Mouse (Mus musculus): ENCODE results near the gene Cct2.
"Not testable (repeated sequence)": the region's sequence is repeated elsewhere in the genome, so short reads cannot be mapped to it uniquely, and the experiment has no call there.

Cct2 gene

DNA sequence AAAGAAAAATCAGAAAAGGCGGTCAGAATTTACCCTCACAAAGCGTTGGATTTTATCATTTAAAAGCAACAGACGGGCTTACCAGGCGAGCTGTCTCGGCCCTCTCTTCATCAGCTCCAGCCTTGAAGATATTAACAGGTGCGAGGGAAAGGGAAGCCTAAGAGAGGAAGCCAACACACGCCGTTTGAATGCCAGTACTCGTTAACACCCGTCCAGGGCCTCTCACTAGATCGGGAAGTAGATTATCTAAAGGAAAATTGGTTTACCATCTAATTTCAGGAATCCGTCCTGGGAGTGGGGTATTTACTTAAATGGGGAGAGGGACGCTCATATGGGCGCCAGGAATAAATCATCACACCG lies 740 bp downstream of the Cct2 start:
- no peak for DNase-seq (ENCODE audit: extremely low read depth, insufficient read length, low spot score)

DNA sequence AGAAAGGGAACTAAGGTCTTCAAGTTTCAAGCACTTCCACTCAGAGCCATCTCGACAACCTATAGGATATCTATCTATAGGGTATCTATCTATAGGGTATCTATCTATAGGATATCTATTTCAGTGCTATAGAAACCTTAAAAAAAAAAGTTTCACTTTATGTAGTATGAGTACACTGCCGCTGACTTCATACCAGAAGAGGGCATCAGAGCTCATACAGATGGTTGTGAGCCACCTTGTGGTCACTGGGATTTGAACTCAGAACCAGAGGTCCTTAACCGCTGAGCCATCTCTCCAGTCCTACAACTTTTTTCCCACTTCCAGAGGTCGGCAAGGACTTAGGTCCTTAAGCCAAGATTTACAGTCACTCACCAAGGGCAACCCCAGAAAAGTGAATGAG lies 7.9 kb downstream of the Cct2 start:
- DNase-seq (ENCODE audit: extremely low read depth, insufficient read length, low spot score): no peak

- no peak for DNase-seq (ENCODE audit: extremely low read depth, insufficient read length, low spot score)
Observed at GRCm38 (mm10) chr10:117049961-117050597, 13.5 kb downstream of the Cct2 start.

GRCm38 (mm10) chr10:117049253-117049652 lies 14.4 kb downstream of the Cct2 start:
- no peak for DNase-seq (ENCODE audit: extremely low read depth, insufficient read length, low spot score)

GRCm38 (mm10) chr10:117045175-117046056 lies 18.2 kb downstream of the Cct2 start, which contains the start of gene Lrrc10:
TSS of gene Lrrc10 (plus strand) at chr10:117045341.
- no peak for DNase-seq (ENCODE audit: extremely low read depth, insufficient read length, low spot score)

DNA sequence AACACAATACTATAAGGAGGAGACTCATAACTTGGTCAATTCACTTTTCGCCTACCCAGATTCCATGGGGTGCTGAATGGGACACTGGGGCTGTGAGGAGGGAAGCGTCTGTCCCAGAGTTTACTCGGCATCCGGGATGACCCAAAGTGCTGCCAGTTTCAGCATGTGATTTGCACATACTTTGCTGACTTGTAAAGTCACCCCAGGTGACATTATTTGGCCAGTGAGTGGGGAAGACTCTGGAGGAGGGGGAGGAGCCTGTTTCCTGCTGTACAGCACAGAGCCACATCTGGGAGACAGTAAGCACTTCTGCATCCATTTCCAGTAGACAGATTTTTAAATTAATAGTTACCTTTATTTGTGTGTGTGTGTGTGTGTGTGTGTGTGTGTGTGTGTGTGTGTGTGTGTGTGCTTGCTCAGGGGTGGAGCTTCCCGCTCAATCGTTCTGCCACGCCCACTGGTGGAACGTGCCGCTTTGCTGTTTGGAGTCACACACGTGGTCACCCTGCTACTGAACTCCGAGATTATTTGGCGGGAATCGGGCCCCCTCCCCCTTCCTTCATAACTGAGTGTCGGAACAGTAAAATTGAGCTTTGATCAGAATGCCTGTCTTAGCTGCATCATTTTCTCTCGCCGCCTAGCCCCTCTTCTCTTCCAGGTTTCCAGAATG lies 20.0 kb downstream of the Cct2 start:
- DNase-seq (ENCODE audit: extremely low read depth, insufficient read length, low spot score): not testable (repeated sequence)

DNA sequence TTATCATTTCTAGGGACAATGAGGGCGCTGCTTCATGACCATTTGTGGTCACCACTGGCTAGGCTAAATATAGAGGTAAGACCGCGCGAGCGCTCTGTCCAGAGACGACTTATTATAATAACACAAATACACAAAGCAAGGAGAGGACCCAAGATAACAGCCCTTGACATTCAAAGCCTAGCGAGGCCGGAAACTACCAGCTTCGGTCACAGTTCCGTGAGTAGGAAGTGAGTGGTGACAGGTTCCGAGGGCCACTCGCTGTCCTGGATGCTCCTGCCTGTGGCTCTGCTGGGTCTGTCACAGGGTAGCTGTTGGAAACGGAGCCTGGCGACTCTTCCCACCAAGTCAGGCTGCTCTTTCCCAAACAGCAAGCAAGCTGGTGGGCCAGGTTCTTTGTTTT lies 21.3 kb downstream of the Cct2 start:
- DNase-seq (ENCODE audit: extremely low read depth, insufficient read length, low spot score): no peak

- no peak for DNase-seq (ENCODE audit: extremely low read depth, insufficient read length, low spot score)
Observed at GRCm38 (mm10) chr10:117040355-117040754, 23.3 kb downstream of the Cct2 start.

GRCm38 (mm10) chr10:117033785-117034184 lies 29.8 kb downstream of the Cct2 start:
- DNase-seq (ENCODE audit: extremely low read depth, insufficient read length, low spot score): peak; percentile 75

GRCm38 (mm10) chr10:117031160-117031559 lies 32.5 kb downstream of the Cct2 start:
- DNase-seq (ENCODE audit: extremely low read depth, insufficient read length, low spot score): no peak

DNA sequence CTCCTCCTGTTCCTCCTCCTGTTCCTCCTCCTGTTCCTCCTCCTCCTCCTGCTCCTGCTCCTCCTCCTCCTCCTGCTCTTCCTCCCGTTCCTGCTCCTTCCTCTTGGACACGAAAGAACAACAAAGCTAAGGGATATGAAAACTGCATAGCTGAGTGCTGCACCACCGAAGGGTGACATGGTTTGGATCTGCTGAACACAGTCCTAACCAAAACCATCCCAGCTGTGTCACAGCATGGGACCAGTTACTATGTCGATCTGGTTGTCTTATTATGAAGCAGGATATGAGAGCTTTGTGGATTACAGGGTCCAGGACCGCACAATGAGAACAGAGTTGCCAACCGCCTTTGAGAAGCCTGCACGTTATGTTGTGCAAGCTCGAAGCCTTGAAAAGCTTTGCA lies 37.4 kb downstream of the Cct2 start:
- DNase-seq (ENCODE audit: extremely low read depth, insufficient read length, low spot score): no peak

DNA sequence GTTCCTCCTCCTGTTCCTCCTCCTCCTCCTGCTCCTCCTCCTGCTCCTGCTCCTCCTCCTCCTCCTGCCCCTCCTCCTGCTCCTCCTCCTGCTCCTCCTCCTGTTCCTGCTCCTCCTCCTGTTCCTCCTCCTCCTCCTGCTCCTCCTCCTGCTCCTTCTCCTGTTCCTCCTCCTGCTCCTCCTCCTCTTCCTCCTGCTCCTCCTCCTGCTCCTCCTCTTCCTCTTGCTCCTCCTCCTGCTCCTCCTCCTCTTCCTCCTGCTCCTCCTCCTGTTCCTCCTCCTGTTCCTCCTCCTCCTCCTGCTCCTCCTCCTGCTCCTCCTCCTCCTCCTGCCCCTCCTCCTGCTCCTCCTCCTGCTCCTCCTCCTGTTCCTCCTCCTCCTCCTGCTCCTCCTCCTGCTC lies 37.8 kb downstream of the Cct2 start:
- peak; percentile 54 for DNase-seq (ENCODE audit: extremely low read depth, insufficient read length, low spot score)

- no peak for DNase-seq (ENCODE audit: extremely low read depth, insufficient read length, low spot score)
Observed at GRCm38 (mm10) chr10:117023693-117024092, 39.9 kb downstream of the Cct2 start.

- no peak for DNase-seq (ENCODE audit: extremely low read depth, insufficient read length, low spot score)
Observed at GRCm38 (mm10) chr10:117021020-117021754, 42.4 kb downstream of the Cct2 start.

DNA sequence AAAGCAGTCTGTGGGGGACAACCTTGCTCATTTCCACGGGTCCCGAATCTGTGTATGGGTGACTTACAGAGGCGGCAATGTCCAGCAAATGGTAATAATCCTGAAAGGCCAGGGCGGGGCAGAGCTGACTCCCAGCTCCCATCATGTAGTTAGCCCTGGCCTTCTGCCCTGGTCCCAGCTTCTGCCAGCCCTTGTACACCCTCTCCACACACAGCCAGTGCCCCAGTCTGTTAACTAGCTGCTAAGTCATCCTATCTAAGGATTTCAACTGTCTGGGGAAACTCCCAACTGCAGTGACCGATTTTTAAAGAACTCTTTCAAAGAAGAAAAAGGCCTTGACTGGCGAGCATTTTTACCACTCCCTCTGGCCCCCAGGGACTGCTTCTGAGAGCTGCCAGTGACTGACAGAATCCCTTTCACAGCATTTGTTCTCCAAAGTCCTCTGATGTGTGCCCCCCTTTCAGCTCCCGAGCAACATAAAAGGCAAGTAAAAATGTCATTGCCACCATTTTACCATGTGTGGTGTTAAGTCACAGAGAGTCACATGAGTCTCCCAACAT lies 45.3 kb downstream of the Cct2 start:
- DNase-seq (ENCODE audit: extremely low read depth, insufficient read length, low spot score): peak; percentile 42

GRCm38 (mm10) chr10:117014565-117014964 lies 49.0 kb downstream of the Cct2 start:
- no peak for DNase-seq (ENCODE audit: extremely low read depth, insufficient read length, low spot score)

- no peak for DNase-seq (ENCODE audit: extremely low read depth, insufficient read length, low spot score)
Observed at GRCm38 (mm10) chr10:117013689-117014390, 49.8 kb downstream of the Cct2 start.

GRCm38 (mm10) chr10:117011047-117011446 lies 52.6 kb downstream of the Cct2 start:
- no peak for DNase-seq (ENCODE audit: extremely low read depth, insufficient read length, low spot score)

DNA sequence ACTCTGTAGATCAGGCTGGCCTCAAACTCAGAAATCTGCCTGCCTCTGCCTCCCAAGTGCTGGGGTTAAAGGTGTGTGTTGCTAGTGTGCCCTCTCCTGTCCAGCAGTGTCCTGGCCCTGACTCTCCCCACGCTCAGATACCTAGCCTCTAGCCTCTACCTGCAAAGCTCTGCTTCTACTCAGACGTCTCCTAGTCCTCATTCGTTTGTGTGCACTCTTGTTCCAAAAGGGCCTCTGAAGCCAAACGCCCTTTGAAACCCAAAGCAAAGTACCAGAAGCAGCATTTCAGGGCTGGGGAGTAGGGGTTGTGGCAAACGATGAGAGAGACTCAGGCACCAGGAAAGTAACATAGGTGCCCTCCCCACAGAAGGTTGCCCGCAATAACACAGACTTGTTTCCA lies 53.9 kb downstream of the Cct2 start:
- no peak for DNase-seq (ENCODE audit: extremely low read depth, insufficient read length, low spot score)
